Mouse (Mus musculus): ENCODE measurements at regions not wholly inside any gene's neighbourhood (a gene's known extent, or its start where the extent isn't known, plus 50 kb on each side); places are given as distances from the start of the nearest gene placed in this dataset.

- in situ Hi-C loops (cut with MboI; ENCODE audit: unreplicated experiment in 2 of 2): no loop called here
These were observed 489.2 kb downstream of the Kcnj2 start for GRCm38 (mm10) chr11:111555131-111555530.

GRCm38 (mm10) chr11:111555615-111556014 lies 489.7 kb downstream of the Kcnj2 start:
- in situ Hi-C loops (cut with MboI; ENCODE audit: unreplicated experiment in 2 of 2): no loop called here

- in situ Hi-C loops (cut with MboI; ENCODE audit: unreplicated experiment in 2 of 2): no loop called here
These were observed 492.6 kb downstream of the Kcnj2 start for GRCm38 (mm10) chr11:111558302-111559140.

GRCm38 (mm10) chr11:111563171-111563570 lies 497.2 kb downstream of the Kcnj2 start:
- in situ Hi-C loops (cut with MboI; ENCODE audit: unreplicated experiment in 2 of 2): no loop called here

- in situ Hi-C loops (cut with MboI; ENCODE audit: unreplicated experiment in 2 of 2): no loop called here
These were observed 502.1 kb downstream of the Kcnj2 start for GRCm38 (mm10) chr11:111568041-111568440.

GRCm38 (mm10) chr11:111568876-111569275 lies 502.9 kb downstream of the Kcnj2 start:
- in situ Hi-C loops (cut with MboI; ENCODE audit: unreplicated experiment in 2 of 2): no loop called here

GRCm38 (mm10) chr11:111577883-111578282 lies 511.9 kb downstream of the Kcnj2 start:
- in situ Hi-C loops (cut with MboI; ENCODE audit: unreplicated experiment in 2 of 2): no loop called here

- in situ Hi-C loops (cut with MboI; ENCODE audit: unreplicated experiment in 2 of 2): no loop called here
These were observed 517.0 kb downstream of the Kcnj2 start for GRCm38 (mm10) chr11:111582980-111583379.

- in situ Hi-C loops (cut with MboI; ENCODE audit: unreplicated experiment in 2 of 2): no loop called here
These were observed 517.6 kb downstream of the Kcnj2 start for GRCm38 (mm10) chr11:111583606-111584005.

GRCm38 (mm10) chr11:111599456-111599855 lies 533.5 kb downstream of the Kcnj2 start:
- in situ Hi-C loops (cut with MboI; ENCODE audit: unreplicated experiment in 2 of 2): no loop called here

GRCm38 (mm10) chr11:111605146-111605545 lies 539.2 kb downstream of the Kcnj2 start:
- in situ Hi-C loops (cut with MboI; ENCODE audit: unreplicated experiment in 2 of 2): no loop called here

- in situ Hi-C loops (cut with MboI; ENCODE audit: unreplicated experiment in 2 of 2): no loop called here
These were observed 544.6 kb downstream of the Kcnj2 start for GRCm38 (mm10) chr11:111610522-111611015.

GRCm38 (mm10) chr11:111643603-111644002 lies 577.6 kb downstream of the Kcnj2 start:
- in situ Hi-C loops (cut with MboI; ENCODE audit: unreplicated experiment in 2 of 2): no loop called here

GRCm38 (mm10) chr11:111652882-111653281 lies 586.9 kb downstream of the Kcnj2 start:
- in situ Hi-C loops (cut with MboI; ENCODE audit: unreplicated experiment in 2 of 2): loop anchor here (5.0 to 10.0 kb wide), 2 partner anchors 449 to 1522 kb away; no protein-coding TSS in a partner anchor

- in situ Hi-C loops (cut with MboI; ENCODE audit: unreplicated experiment in 2 of 2): loop anchor here in 1 of 2 experiments (10.0 kb wide), 1 partner anchor 1517 kb away; no protein-coding TSS in a partner anchor
These were observed 591.8 kb downstream of the Kcnj2 start for GRCm38 (mm10) chr11:111657778-111658177.

GRCm38 (mm10) chr11:111658362-111659309 lies 592.7 kb downstream of the Kcnj2 start:
- in situ Hi-C loops (cut with MboI; ENCODE audit: unreplicated experiment in 2 of 2): loop anchor here in 1 of 2 experiments (10.0 kb wide), 1 partner anchor 1516 kb away; no protein-coding TSS in a partner anchor

GRCm38 (mm10) chr11:111663269-111663668 lies 597.3 kb downstream of the Kcnj2 start:
- in situ Hi-C loops (cut with MboI; ENCODE audit: unreplicated experiment in 2 of 2): no loop called here

- in situ Hi-C loops (cut with MboI; ENCODE audit: unreplicated experiment in 2 of 2): no loop called here
These were observed 600.4 kb downstream of the Kcnj2 start for GRCm38 (mm10) chr11:111666336-111666735.

- in situ Hi-C loops (cut with MboI; ENCODE audit: unreplicated experiment in 2 of 2): no loop called here
These were observed 605.9 kb downstream of the Kcnj2 start for GRCm38 (mm10) chr11:111671865-111672264.

GRCm38 (mm10) chr11:111675673-111676072 lies 609.7 kb downstream of the Kcnj2 start:
- in situ Hi-C loops (cut with MboI; ENCODE audit: unreplicated experiment in 2 of 2): no loop called here

- in situ Hi-C loops (cut with MboI; ENCODE audit: unreplicated experiment in 2 of 2): no loop called here
These were observed 616.4 kb downstream of the Kcnj2 start for GRCm38 (mm10) chr11:111682341-111682740.

All from v-Abl transformed pro-B cells (cell line).